Mouse (Mus musculus) right cerebral cortex, postnatal 25 days (tissue): ENCODE results near the gene Ccdc36.

Experiments
- DNase-seq: peaks from one replicate; pipeline ENCODE4 v3.0.0; 2022

The Ccdc36 gene

DNA sequence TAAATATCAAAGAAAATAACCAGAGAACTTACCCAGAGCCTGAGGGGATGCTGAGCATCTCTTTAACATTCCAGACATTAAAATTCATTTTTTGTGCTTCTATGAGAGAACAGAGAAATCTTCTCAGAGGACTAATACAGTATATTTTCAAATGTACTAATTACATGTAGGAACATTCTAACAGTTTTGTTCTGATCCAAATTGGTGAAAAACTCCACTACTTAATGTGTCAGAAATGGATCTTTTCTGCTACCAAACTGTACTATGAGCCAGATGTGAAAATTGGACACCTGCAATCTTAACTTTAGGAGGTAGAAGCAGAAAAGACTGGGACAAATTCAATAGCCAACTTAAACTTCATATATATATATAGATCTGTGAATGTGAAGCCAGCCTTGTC, at the start of gene Ccdc36:
Gene Ccdc36, minus strand, starts transcription at position 101 of the 400 bp plus-strand sequence.
- DNase-seq: no peak

DNA sequence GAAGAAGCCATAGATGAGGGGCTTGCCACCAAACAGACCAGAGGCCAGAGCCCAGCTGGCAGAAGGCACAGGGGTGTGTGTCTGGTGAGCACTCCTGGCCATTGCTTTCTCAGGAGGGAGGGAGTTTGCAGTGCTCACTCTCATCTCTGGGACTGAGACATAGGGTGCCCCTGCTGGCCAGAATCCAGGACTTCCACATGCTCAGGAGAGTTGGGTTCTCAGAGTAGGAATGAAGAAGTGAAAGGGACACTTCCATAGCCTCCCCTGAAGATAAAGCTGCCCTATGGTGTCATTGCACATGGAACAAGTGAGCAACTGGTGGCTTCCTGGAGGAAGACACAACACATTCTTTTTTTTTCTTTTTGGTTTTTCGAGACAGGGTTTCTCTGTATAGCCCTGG, 46.2 kb upstream of the Ccdc36 start:
- no peak for DNase-seq

DNA sequence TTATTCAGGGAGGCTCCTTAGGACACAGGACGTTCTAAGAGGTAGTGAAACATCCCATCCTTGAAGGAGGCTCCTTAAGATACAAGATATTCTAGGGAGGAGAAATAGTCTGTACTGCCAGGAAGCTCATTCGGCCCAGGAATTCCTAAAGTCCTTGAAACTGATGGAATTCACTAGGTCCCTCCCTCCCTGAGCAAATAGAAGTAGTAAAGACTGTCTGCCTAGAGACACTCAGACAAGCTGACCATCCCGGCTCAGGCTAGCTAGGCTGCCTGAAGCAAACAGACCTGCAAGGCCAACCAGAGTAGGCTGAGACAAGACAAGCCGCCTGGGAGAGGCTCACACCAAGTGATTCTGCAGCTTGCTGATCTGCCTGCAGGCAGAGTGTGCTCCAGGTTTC, 41.6 kb upstream of the Ccdc36 start:
- DNase-seq: no peak

DNA sequence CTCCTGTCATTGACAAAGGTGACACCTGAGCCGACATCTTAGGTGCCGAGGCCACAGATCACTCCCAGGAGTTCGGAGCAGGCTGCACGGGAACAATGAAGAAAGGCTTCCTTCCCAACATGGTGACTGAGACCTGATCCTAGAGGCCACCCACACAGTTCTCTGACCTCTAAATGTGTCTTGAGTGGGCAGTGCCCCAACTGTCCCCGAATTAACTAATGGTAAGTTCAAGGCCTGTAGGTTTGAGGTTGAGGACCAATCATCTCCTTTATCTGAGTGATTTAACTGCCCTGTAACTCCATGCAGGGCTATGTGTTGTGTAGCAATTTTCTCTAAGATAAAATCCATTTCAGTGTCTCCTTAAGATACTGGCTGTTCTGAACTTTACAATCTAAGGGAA, 41.1 kb upstream of the Ccdc36 start:
- DNase-seq: no peak

DNA sequence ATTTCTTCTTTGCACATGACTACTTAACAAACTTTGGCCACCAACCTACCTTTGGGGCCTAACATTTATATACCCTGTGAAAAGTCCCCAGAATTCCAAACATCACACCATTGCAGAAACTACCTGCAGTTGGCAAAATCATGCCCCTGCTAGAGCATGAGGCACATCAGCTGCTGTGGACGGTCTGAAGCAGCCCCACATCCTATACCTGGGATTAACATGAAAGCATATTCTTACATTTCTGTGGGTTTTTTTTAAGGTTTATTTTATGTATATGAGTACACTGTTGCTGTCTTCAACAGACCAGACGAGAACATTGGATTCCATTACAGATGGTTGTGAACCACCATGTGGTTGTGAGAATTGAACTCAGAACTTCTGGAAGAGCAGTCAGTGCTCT, 37.9 kb upstream of the Ccdc36 start:
- no peak for DNase-seq

DNA sequence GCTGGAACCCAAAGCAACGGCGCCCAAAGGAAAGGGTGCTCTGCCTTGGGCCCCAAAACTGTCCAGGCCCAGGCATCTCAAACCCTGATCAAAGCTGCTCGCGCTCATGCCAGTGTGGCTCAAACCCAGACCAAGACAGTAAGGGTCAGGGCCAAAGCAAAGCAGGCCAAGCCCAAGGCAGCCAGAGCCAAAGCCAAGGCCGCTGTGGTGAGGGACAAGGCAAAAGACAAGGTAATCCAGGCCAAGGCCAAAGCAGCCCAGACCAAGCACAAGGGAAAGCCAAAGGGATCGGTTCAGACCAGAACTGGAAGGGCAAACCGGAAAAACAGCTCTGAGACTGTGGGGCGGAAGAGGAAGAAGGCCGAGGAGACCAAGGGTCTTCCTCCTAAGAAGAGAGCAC, 35.4 kb upstream of the Ccdc36 start:
- DNase-seq: no peak

DNA sequence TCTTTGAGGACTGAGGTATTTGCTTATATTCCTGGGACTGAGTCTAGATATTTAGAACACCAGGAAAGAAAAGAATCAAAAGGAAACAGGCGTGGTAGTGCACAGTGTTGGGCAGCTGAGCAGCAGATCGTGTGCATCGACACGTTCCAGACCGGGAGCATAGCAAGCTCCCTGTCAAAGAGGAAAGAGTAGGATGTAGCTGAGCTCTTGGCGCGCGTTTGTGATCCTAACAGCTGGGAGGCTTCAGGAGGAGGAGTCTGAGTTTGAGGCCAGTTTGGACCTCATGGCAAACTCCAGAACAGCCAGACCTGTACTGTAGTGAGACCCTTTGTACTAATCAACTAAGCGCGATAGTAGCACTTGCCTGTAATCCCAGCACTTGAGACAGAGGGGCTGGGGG, 33.9 kb upstream of the Ccdc36 start:
- DNase-seq: no peak

DNA sequence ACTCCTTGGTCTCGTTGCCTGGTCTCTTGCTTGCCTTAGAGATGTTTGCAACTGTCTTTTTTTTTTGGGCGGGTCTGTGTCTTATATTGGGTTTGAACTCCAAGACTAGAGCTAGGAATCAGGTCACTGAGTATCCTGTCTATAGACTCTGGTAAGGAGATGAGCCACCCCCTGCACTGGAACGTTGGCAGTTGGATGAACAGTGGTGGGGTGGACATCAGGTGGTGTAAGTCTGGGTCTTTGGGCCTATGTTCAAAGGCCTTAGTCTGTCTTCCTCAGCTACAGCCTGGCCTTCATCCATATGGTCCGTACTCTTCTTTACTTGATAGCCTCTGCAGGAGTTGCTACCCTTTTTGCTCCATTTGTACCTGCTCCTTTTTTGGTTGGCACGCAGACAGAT, 33.4 kb upstream of the Ccdc36 start:
- DNase-seq: no peak

DNA sequence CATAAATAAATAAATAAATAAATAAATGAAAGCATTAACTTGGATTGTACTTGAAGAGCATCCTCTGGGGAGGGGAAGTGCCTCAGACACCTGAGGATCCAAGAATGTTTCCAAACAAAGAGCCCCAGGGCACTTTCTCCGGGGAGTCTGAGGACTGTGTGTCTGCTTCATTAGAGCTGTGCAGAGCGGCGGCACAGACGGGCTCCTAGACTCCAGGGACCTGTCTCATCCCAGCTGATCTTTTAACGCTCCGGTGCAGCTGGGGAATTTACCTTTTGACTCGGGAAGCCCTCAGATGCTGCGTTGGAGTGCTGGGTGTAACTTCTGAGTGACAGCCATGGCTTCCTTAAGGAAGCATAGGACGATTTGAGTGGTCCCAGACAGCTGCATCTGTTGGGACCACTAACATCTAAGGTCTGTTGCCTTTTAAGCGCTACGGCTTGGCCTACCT, 32.9 kb upstream of the Ccdc36 start, which contains the start of gene Klhdc8b:
Gene Klhdc8b, minus strand, starts transcription at position 401 of the 451 bp plus-strand sequence.
- no peak for DNase-seq

DNA sequence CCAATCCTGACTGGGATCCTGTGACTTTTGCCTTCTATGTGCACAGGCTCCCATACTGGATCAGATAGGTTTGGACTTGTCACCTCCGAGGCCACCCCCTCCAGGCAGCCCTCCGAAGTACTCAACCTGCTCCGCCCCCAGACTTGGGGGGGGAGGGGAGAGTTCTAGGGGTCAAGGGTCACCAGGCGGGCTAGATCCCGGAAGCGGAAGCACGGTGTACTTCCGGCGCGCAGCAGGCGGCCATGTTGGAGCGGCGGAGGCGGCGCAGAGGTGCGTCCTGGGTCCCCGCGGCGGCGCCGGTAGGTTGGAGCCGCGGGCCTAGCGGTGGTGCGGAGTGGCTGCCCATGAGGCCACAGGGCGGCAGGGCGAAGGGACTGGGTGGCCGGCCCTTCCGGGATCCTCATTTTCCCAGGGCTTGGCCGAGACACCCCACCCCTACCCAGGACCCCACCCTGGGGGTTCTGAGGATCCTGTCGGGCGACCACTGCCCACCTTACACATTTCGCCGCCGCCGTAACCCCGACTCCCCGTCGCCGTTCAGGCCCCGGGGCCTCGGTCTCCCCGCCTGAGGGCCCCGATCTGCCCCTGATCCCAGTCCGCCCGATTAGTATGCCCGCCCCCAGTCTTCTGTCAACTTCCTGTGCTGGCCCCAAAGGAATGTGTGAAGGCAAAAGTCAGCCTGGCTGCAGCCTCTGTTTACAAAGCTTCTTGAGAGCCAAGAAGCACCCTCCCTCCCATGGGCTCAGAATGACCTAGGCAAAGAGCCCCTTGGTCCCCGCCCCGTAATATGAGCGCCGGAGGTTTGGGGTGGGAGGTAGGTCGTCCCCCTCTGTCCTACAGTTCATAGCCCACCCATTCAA, 32.3 kb upstream of the Ccdc36 start, which contains the start of gene Ccdc71:
Gene Ccdc71, plus strand, starts transcription at position 209 of the 860 bp plus-strand sequence.
- DNase-seq: peak; percentile 87

DNA sequence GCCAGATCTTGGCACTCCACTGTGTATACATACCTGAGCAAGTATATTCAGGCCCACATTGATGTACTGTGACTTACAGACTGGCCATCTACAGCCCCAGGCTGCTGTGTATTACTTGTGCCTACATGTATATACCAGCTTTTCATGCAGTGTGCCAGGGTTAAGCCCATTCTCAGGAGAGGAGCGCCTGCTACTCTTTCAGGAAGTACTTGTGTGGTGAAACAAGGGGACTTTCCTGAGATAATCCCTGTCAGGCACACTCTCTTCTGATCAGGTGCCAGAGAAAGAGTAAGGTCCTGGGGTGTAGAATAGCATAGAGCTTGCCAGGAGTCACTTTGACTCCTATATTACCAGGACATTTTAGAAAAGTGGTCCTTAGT, 31.6 kb upstream of the Ccdc36 start:
- DNase-seq: no peak

DNA sequence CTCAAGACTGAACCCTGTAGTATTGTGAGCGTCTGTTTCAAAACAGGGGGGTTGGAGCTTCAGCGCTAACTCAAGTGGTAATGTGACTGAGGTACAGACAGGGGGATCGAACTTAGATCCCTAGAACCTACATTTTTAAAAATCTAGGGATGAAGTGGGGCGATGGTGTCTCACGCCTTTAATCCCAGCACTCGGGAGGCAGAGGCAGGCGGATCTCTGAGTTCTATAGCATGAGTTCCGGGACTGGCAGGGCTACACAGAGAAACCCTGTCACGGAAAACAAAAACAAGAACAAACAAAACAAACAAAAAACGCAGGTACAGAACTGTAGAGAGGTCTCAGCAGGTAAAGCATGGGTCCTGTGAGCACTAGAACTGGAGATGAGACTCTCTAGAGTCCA, 28.7 kb upstream of the Ccdc36 start:
- no peak for DNase-seq

DNA sequence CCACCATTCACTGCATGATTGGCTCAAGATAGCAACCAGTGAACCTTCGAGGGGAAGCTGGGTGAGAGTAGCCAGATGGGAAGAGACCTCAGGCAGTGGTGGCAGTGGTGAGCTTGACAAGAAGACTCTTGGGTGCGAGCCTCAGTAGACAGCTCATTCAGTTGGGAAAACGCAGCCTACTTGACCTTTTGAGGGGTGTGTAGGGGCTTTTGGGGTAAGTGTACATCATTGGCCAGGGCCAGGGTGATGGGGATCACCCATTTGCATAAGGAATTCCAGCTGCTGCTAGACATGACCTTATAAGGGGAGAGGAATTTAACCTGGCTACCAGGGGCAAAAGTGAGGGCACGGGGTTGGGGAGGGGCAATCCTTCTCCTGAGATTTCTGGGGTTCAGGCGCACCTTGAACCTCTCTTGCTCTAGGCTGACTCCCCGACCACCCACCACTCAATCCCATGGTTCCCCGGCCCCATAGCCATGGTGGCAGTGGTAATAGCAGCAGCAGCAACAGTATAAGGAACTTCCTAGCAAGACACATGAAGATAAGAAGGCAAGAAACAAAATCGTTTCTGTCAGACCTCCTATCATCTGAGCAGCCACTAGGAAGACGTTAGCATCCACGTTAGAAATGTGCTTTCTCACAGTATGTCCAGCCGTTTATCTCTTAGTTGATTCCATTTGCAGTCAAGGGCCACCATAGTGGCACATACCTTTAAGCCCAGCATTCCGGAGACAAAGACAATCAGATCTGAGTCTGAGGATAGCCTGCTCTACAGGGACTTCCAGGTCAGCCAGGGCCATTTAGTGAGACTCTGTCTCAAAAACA, 27.7 kb upstream of the Ccdc36 start:
- DNase-seq: no peak

DNA sequence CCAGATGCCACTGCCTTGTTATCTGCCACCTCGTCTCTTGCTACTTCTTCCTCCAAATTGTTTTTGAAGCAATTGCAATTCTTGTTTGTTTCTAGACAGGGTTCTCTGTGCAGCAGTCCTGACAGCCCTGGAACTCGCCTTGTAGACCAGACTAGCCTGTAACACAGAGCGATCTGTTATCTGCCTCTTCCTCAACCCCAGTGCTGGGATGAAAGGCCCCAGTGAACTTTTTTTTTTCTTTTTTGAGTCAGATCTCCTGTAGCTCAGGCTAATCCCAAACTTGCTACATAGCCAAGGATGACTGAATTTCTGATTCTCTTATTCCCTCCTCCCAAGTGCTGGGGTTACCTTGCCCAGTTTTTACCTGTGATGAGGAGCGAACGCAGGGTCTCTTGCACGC, 26.1 kb upstream of the Ccdc36 start:
- DNase-seq: no peak

DNA sequence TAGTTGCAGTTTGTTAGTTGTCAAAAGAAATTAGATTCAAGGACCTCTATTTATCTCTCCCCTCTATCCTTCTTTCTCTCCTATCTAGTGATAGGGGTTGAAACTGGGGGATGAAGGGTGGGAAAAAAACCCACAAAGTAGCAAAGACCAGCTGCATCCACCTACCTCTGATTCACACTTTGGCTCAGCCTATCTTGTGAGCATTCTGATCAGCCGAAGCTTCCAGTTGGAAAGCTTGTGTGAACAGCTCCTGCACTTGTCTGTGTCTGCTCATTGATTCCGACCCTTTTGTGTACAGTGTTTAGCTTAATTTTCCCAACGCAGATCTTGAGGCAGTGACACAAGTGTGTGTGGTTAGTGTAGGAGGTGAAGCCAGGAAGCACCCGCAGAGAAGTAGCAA, 25.2 kb upstream of the Ccdc36 start:
- DNase-seq: peak; percentile 23

DNA sequence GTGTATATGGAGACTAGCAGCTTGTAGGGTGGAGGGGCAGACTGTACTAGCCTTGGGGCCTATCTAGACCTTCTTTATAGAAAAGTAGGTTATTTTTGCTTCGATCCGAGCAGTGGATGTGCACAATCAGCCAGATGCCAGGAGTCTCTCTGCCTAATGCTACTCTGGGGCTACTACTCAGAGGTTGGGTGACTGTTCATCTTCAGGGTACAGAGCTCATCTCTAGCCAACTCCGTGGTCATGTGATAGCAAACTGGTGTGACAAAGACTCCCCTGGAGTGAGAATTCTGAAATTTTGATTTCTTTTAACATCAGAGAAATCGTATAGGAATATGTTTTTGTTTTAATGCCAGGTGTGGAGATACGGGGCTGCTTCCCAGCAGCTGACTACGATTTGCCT, 24.6 kb upstream of the Ccdc36 start:
- no peak for DNase-seq

DNA sequence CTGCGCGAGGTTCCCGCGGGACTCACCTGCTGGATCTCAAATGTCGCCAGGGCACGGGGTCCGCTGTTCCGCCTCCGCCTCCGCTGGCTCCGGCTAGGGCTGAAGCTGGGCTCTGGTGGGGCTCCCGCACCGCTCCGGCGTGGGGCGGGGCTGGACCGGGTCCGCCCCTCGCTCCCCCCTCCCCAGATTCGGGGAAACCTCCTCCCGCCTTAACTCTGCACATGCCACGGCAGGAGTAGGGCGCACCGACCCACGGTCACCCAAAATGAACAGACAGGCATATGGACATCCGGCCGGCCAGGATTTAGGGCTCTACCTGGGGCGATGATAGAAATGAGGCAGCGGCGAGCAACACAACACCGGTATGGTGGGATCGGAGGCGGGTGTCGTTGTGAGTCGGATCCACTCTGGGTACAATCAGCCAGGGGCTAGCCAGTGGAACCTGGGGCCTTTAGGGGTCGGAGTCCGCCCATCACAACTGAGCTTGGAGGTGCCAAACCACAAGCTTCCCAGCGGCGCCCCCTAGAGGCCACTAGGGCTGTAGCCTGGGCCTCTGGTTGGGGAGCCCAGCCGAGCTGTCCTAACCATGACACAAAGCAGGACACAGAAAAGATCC, 24.1 kb upstream of the Ccdc36 start:
- peak; percentile 86 for DNase-seq

DNA sequence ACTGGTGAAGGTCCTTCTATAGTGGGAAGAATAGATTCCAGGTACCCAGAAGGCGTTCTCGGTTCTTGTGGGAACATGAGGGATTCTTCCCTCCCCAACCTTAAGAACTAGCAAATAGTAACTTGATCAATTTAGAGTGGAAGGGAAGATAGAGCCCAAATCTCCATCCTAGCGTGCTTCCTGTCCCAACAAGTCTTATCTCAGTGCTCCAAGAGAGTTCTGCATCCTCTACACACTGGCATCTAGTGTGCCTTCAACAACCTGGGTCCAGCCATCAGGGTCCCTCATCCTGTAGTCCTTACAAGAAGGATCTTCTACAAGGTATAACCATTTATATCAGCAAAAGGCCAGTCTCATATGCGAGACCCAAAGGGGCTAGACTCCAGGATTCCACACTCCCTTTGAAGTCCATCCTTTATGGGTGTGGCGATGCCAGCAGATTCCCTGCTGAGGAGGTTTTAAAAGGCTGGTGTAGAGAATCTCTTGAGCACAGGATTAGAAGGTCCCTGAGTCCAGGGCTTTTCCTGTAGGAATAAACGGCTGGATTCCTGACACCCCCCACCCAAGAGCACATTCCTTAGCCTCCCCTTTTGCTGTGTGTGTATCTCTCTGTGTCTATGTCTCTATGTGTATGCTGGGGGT, 23.4 kb upstream of the Ccdc36 start:
- no peak for DNase-seq

DNA sequence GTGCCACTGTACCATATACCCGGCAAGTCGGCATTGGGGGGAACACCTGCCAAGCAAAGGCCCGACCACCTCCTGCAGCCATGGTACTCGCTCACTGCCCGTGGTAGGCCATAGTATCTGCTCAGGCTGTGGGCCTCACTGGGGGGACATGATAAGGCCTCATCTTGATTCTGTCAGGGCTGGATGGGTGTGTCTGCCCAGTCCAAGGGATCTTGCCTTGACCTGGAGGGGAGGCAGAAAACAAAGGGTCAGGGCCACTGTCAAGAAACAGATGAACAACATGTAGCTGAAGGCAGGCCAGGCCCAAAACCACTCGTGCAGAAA, 22.8 kb upstream of the Ccdc36 start:
- DNase-seq: no peak

DNA sequence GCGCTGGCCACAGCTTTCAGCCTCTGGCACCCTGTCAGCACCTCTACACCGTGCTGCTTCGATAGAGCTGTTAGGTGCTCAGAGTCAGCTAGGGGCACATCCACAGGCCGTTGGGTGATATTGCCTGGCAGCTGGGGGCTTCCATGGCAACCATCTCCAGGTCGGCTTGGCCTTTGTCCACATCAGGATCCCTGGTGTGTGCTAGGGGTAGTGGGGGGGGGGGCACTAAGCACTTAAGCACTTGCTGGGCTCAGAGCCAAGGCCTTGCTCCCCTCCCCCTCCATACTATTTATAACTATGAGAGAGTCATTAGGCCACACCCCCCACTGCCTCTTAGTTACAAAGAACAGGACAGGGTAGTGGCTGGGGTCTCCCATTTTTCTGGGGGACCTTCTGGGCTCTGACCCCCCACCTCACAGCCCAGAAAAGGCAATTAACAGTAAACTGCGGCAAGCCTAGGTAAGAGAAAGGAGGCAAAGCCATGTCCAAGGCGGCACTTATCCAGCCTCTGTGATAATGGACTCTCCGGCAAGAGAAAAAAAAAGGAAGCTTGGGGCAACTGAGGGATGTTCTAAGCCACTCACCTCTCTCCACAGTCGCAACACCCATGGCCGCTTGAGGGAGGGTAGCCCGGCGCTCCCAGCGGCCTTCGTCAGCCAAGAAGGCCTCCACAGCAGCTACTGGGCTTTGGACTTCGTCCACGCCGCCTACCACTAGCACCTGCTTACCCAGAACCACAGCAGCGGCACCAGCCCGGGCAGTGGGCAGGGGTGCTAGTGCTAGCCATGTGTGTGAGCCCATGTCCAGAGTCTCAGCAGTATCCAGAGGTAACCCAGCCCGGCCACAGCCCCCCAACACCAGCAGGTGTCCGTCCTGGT, 22.2 kb upstream of the Ccdc36 start:
- peak; percentile 61 for DNase-seq

DNA sequence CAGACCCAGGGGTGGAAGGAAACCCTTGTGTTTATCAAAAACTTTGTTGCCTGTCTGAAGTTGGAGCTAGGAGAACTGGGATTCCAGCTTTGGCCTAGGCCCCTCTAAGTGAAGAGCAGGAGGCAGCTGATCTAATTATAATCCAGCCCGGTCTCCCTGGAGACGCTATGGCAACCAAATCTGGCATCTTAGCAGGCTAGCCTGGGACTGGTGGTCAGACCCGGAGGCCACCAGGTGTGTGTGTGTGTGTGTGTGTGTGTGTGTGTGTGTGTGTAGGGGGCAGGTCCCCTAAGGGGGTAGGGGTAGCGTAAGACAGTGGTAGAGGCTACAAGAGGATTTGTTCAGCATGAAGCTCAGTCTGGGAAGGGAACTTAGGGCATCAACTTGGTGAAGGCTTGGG, 21.6 kb upstream of the Ccdc36 start:
- peak; percentile 62 for DNase-seq

DNA sequence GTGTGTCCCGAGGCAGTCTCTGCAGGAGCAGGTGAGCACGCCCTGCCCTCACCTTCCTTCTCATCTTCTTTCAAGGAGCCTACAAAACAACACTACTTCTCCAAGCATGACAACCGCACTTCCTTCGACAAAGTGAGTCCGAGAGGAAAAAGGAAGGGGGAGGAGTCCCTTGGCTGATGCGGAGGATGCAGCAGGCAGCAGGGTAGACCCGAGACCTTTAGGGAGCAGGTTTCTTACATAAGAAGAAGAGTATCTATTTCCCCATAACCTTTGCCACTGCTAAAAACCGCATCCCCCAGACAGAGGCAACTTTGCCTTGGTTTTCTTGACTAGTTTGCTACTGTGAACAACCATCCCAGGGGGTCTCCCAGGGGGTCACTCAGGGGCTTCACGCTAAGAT, 16.8 kb upstream of the Ccdc36 start:
- DNase-seq: no peak
